10 mouse cellular contexts compared by ENCODE assay signal in the genomic region with DNA sequence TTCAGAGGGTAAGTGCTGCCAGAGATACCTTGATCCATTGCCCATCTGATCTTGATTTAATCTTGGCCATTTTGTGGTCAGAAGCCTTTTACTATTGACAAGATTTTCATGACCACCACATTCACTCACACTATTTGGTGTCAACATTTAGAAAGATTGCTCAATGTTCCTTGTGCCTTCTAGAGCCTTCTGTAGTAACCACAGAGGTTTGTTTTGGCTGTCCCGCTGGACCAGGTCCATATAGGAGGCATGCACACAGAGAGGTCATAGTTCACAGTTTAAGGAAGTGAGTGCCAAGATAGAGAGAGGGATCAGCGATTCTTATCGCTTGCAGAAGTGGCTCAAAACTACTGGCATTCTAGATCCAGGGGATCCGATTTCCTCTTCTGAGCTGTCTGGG. TPM values are rescaled to one million over a fixed set of nuclear protein-coding genes. Genes with fewer than 3 reads are reported as not detected.
DNase-seq lines count a peak whose midpoint lies in the region.
"Had no signal": no experiment of that assay in that cellular context is flagged by ENCODE, and none has a peak within 500 bp of the region (broad histone marks: within the 10 kb centered on the region; RNA-seq: fewer than 3 reads in every experiment).

No protein-coding gene starts in this region.

- peak; percentile 51 for DNase-seq in heart, adult 8-10 months (ENCODE audit: low spot score)
- no peak for DNase-seq in heart, postnatal 36 days
- peak; percentile 91 for DNase-seq in 416B (ENCODE audit: low read depth)
- peak; percentile 80 for DNase-seq in fat pad, adult 2 months (ENCODE audit: extremely low read depth, low read depth, low spot score)
- DNase-seq in lung, postnatal 25 days (ENCODE audit: low spot score): peak; percentile 76
- DNase-seq in embryo, embryonic 11 days: no peak
- no peak for DNase-seq in right cerebral cortex, postnatal 10 days (ENCODE audit: low spot score in 2 of 2)
- no peak for DNase-seq in layer of hippocampus, adult 11-12 months (ENCODE audit: low spot score)
- DNase-seq: gastrocnemius, postnatal 25 days; thymus, postnatal 14 days had no signal

- intact Hi-C loops in heart, postnatal 36 days (cut with DNase I): no loop called here

RNA-seq across cellular contexts. Expression of a gene that starts 48.7 kb away (rescaled TPM):
- 10 to 100 TPM; 30.6 to 48.2 (median 40.0) TPM for total RNA-seq in heart, adult 8-10 months (2022)
- total RNA-seq in heart, postnatal 36 days (2021): 10 to 100 TPM; 65.4 to 68.0 TPM

Comparison
In these comparisons a context has a peak if more than half of its experiments do, and no peak if none do; other contexts are left out.
1. DNase-seq: peak in heart, adult 8-10 months (single experiment), 416B (single experiment), fat pad, adult 2 months (single experiment) and lung, postnatal 25 days (single experiment); none in heart, postnatal 36 days (0 of 2), embryo, embryonic 11 days (single experiment), right cerebral cortex, postnatal 10 days (0 of 2) and layer of hippocampus, adult 11-12 months (single experiment).